Mouse (Mus musculus) myocyte (in vitro differentiated cells): ENCODE measurements around the gene Slco4a1.

Source experiments
- CEBPB ChIP-seq: IDR thresholded peaks from 2 replicates; pipeline ENCODE4 v1.6.1; 2011; ENCODE audit warnings: mild to moderate bottlenecking, moderate library complexity; ENCODE audit not compliant: poor library complexity, insufficient read depth, severe bottlenecking
- E2F4 ChIP-seq: IDR thresholded peaks from one replicate; pipeline ENCODE4 v1.6.1; 2011; ENCODE audit warnings: mild to moderate bottlenecking, control low read depth, moderate library complexity; ENCODE audit not compliant: insufficient read depth
- MAX ChIP-seq: IDR thresholded peaks from one replicate; pipeline ENCODE4 v1.6.1; 2011; ENCODE audit warnings: low read depth, mild to moderate bottlenecking, control low read depth
- MYOD1 ChIP-seq, 3 experiments: IDR thresholded peaks; one replicate each; pipeline ENCODE4 v1.6.1; 2011; ENCODE audit warnings: control low read depth in 2 of 3, low read depth in 2 of 3, mild to moderate bottlenecking in 2 of 3, moderate library complexity in 1 of 3; ENCODE audit not compliant: insufficient read length in 2 of 3, control insufficient read depth in 1 of 3
- MYOG ChIP-seq, 3 experiments: IDR thresholded peaks; one replicate each; pipeline ENCODE4 v1.6.1; 2011; ENCODE audit warnings: control low read depth in 2 of 3, low read depth in 2 of 3, mild to moderate bottlenecking in 2 of 3; ENCODE audit not compliant: insufficient read length in 2 of 3, control insufficient read depth in 1 of 3, insufficient read depth in 1 of 3
- POLR2A ChIP-seq: IDR thresholded peaks from one replicate; pipeline ENCODE4 v1.6.1; 2011; ENCODE audit warnings: low read depth, mild to moderate bottlenecking, control low read depth, moderate library complexity; ENCODE audit not compliant: insufficient read length
- POLR2AphosphoS2 ChIP-seq: IDR thresholded peaks from one replicate; pipeline ENCODE4 v1.6.1; 2011; ENCODE audit warnings: low read depth, control low read depth; ENCODE audit not compliant: insufficient read length
- REST ChIP-seq: IDR thresholded peaks from one replicate; pipeline ENCODE4 v1.6.1; 2011; ENCODE audit warnings: mild to moderate bottlenecking, control low read depth, moderate library complexity; ENCODE audit not compliant: insufficient read depth, insufficient read length
- SRF ChIP-seq: IDR thresholded peaks from one replicate; pipeline ENCODE4 v1.6.1; 2011; ENCODE audit warnings: low read depth; ENCODE audit not compliant: control insufficient read depth, insufficient read length
- TCF12 ChIP-seq: IDR thresholded peaks from one replicate; pipeline ENCODE4 v1.6.1; 2011; ENCODE audit warnings: mild to moderate bottlenecking, control low read depth; ENCODE audit not compliant: poor library complexity, insufficient read depth, severe bottlenecking
- TCF3 ChIP-seq: IDR thresholded peaks from one replicate; pipeline ENCODE4 v1.6.1; 2011; ENCODE audit warnings: low read depth, control low read depth; ENCODE audit not compliant: insufficient read length
- USF1 ChIP-seq: IDR thresholded peaks from one replicate; pipeline ENCODE4 v1.6.1; 2011; ENCODE audit warnings: low read depth, mild to moderate bottlenecking, control low read depth, moderate library complexity

DNA sequence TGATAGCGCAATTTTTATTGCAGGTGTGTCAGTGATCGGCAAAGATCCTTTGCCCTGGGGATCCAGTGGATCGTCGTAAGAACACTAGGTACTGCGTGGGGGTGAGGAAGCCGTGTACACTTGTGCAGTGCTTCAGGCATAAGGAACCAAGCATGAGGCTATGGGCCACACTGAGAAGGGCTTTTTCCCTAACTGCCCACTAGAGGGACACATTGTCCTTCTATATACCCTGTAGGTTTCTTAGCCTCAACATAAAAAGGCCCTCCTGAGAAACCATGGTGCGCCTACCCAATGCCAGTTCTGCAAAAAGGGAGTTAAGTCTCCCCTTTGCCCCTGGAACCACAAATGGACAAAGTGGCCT, 17.0 kb downstream of the Slco4a1 start:
- TF ChIP-seq E2F4 (no peak), MAX (no peak), MYOG (IDR thresholded peaks at IDR 0.05; ENCODE audit: control insufficient read depth in 1 of 3, insufficient read depth in 1 of 3, insufficient read length in 2 of 3, low read depth in 2 of 3) (no peak), POLR2A (no peak), USF1 (no peak), TCF12 (no peak), POLR2AphosphoS2 (no peak), MYOD1 (IDR thresholded peaks at IDR 0.05; ENCODE audit: control insufficient read depth in 1 of 3, insufficient read length in 2 of 3, low read depth in 2 of 3) (no peak), CEBPB (no peak), SRF (no peak), REST (no peak), TCF3 (no peak)
